Mouse (Mus musculus) heart, postnatal 4 days (tissue): Measurements from ENCODE around the gene Pip4p1. TPM values are rescaled to one million over a fixed set of nuclear protein-coding genes. Genes with fewer than 3 reads are reported as not detected.
"Not testable (repeated sequence)": the region's sequence is repeated elsewhere in the genome, so short reads cannot be mapped to it uniquely, and the experiment has no call there.

ENCODE experiments used
- DNase-seq: peaks from one replicate; pipeline ENCODE4 v3.0.0; 2021
- total RNA-seq, 2 experiments: library from RNA; stranded (reverse); gene quantifications; 2 replicates each; pipeline ENCODE4 v1.2.3; 2021

Pip4p1 gene
- total RNA-seq, 2 experiments from 2014 or later = 25.7 to 27.2 TPM

DNA sequence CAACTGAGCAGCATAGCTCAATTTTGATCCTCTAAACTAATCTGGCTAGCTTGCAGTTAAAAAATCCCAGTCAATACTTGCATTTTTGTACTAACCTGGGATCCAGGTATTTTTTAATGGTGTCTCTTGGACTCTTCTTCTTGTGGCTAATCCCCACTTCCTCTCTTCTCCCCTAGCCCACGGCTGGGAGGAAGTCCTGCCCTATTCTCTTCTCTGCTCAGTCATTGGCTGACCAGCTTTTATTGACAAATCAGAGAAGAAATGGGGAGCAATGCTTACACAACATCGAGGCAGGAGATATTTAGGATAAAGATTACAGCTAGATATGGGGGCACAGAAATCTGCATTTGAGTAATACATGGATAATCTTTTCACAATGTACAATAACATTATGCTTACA is 8.3 kb upstream of the Pip4p1 start:
- DNase-seq = no peak

DNA sequence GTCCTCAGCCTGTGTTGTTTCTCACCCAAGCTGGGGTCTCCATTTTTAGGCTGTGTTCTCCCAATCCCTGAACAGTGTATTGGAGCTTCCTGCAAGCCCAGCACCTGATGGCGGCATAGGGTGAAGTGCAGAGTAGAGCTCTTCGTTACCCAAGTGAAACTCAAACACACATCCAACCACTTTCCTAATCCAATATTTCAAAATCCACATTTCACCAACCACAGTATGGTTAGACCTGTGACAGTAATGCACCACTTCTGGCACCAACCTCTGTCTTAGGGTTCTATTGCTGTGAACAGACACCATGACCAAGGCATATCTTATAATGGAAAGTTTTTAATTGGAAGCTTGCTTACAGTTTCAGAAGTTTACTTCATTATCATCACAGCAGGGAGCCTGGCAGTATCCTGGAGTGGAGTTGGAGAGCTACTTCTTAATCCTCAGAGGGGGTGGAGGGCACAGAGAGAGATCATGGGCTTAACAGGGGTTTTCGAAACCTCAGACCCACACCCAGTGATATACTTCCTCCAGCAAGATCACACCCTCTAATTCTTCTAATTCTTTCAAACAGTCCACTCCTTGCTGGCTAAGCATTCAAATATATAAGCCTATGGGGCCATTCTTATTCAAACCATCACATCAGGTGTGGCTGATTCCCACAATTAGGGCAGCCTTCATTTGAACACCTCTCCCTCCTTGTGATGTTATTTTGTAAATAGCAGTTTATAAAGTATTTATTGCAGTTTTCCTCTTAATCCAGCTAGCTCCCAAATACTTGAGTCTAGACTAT is 7.7 kb upstream of the Pip4p1 start:
- DNase-seq = no peak

DNA sequence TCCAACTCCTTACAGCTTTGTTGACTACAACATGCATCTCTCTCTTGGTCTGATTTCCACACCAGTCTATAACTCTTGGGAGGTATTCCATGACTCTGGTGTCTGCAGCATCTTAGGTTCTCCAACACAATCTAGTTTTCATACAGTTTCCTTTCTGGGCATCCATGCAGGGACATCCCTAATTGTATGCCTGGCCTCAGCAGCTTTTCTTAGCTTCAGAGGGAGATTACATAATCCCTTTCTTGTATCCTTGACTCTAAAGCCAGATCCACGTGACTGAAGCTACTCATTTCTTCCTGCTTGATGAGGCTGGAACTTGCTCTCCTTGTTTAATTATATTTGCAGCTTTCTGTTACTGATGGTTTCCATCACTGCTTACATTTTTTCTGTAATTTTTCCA is 6.0 kb upstream of the Pip4p1 start:
- DNase-seq = no peak

DNA sequence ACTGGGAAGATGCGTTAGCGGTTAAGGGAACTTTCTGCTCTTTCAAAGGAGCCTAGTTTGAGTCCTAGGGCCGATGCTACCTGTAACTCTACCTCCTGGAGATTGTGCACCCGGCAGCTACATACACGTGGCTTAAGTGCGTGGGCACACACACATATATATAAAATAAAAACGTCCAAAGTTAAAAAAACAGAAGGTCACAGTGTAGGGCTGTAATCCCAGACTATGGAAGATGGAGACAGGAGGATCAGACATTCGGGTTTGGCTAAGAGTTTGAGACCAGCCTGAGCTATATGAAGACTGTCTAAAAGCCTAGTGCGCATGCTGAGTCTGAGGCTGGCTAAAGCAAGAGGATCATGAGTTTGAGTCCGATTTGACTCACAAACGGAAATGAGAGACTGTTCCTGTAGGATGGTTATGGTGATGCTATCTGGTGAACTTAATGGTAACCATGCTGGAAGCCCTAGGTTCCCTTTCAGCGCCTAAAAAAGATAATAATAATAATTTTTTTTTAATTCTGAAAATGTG is 901 bp upstream of the Pip4p1 start:
- no peak for DNase-seq

DNA sequence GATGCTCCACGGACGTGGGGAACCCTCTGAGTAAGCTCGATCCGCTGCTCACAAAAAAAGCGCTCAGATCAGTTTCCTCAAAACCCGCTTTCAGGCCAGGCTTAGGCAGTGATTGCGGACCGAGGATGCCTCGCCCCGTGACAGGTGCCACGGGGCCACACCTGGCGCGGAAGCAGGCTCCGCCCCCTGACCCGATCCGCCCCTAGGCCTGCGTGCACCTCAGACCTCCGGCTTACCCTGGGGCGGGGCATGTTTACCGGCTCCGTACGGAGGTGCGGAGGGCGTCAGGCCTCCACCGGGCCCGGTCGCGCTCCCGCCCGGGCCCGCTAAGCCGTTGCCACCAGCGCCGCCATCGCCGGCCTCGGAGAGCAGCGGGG is 291 bp downstream of the Pip4p1 start:
- DNase-seq = no peak

DNA sequence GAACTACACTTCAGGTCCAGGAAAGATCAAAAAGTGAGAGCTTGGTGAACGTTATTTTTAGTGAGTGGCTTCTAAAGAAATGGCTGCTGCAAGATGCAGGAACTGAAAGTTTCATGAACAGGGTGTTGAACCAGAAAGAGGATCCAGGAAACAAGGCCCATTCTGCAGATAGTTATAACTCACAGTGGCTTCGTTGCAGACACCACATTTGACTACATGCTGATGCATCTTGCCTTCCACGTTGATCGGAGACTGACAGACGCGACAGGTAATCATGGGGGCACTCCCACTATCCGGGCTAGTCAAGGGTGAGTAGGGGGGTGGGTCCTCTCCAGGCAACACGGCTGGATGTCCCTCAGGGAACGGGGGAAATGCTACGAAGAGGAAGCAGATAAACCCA is 705 bp downstream of the Pip4p1 start:
- no peak for DNase-seq

DNA sequence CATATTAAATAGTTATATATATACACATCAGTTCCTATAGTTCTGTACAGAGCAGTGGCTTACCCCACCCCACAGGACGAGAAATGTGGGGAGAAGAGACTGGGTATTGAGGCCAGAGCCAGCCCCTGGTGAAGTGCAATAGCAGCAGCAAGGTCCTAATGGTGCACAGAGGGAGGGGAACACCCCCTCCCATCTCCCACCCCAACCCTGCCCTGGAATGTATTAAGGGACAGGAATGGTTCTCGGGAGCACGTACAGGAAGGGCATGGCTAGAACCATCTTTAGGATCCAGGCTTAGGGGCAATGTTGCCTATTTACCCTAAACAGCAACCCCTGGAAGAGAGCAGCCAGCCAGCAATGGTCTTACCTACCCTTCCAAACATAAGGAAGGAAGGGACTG is 3.3 kb downstream of the Pip4p1 start:
- DNase-seq = no peak

DNA sequence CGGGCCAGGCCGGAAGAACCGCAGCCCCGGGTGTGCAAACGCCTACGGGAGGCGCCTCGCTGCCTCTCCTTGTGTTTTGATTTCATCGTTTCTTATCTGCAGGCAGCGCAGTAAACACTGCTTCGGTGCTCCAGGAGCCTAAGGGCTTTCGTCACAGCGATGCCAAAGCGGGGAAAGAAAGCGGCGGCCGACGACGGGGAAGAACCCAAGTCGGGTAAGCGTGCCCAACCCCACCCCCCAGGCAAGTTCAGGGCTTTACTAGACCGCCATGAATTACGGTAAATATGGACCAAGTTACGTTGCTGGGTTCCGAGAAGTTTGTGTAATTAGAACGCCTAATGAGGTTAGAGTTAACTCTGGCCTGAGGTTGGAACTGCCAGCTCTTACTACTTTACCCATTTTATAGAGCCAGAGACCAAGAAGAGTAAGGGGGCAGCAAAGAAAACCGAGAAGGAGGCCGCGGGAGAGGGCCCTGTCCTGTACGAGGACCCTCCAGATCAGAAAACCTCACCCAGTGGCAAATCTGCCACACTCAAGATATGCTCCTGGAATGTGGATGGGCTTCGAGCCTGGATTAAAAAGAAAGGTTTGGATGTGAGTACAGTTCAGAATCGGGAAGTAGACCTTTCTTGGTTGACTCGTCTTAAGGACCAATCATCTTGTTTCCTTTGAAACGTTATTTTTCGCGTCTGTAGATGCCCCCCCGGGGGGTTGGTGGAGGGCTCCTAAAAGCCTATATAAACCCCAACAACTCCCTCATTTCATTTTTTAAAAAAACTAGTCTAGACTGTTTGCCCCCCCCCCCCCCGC is 5.3 kb downstream of the Pip4p1 start:
- no peak for DNase-seq

DNA sequence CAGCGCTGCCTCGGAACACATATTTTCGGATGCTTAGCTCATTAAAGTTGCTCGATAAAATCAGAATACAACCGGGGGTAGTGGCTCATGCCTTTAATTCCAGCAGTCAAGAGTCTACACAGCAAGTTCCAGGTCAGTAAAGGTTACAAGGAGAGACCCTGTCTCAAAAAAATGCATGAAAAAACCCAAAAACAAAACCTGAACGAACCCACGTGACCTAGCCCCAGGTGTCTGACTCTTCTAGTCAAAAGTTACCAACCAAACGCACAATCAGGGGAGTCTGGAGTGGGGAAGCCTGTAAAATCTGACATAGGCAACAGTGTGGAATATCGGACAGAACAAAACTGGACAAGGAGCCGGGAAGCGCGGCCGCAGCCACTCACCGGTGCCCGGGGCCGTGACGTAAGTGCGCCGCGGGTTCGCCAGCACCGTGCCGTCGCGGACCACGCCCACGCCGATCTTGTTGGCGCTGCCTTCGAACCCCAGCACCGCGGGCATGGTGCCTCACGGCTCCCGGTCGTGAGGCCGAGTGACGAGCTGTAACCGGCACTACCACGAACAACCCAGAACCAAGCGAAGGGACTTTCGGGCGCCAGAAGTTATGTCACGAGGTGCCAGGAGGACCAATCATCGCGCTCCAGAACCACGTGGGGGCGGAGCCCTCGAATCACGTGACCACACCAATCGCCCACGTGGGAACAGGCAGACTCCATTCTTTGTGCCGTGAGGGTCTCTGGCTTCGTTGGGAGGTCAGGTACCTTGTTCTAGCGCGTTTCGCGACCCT is 6.2 kb downstream of the Pip4p1 start, which contains the start of the genes Osgep and Apex1:
Osgep (minus strand) TSS at position 613 of the 784 bp plus-strand sequence.
Apex1 (plus strand) TSS at position 688 of the 784 bp plus-strand sequence.
- DNase-seq = peak; percentile 97

DNA sequence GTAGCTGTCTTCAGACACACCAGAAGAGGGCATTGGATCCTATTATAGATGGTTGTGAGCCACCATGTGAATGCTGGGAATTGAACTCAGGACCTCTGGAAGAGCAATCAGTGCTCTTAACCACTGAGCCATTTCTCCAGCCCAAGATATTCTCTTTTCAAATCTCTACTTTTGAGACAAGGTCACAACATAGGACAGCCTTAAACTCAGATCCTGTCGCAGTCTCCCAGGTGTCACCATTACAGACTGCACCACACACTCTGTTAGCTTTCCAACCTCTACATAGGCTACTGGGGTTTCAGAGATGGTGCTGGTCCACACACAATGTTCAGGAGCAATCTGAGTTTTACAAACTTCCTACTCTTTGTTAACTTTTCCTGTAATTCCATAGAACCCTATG is 7.2 kb downstream of the Pip4p1 start:
- not testable (repeated sequence) for DNase-seq

DNA sequence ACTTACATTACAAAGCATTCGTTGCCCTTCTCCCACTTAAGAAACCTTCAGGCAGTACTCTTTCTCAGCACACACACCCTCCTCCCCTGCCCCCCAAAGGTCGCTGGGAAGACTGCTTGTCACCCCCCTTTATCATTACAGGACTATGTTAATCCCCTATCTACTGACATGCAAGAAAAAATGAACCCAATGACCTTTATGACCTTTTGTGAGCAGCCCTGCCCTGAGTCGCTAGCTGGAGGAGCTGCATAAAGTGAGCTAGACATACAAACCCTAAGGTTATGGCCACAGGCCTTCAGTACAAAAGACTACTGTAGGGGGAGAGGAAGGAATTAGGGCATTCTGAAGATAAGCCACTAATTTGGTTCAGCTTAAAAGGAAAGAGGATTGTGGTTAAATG is 19.3 kb downstream of the Pip4p1 start:
- DNase-seq = no peak

DNA sequence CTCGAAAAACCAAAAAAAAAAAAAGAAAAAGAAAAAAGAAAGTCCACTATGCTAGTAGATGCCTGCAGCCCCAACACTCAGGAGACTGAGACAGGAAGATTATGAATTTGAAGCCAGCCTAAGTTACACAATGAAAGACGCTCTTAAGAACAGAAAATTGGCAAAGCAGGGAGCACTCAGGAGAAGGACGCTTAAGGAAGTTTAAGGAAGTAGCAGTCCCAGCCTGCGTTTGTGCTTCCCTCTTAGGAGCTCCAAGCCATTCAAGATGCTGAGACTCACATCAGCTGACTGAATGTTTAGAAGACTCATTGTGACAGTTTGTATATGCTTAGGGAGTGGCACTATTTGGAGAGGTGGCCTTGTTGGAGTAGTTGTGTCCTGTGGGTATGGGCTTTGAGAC is 22.5 kb downstream of the Pip4p1 start:
- no peak for DNase-seq

DNA sequence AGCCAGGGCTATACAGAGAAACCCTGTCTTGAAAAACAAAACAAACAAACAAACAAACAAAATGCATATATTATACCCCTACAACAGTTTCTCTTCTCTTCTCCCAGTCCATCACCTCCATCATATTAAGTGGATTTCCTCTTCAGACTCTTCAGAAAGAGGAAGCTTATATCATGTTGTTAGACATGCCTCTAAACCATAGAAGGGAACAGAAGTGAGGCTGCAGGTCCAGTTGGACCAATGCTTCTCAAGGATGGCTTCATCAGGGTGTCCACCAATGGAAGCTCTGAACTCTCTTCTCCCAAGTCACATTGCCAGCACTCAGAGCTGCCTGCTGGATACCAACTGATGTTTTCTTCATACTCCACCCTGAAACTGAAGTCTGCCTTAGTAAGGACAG is 25.3 kb downstream of the Pip4p1 start:
- not testable (repeated sequence) for DNase-seq

DNA sequence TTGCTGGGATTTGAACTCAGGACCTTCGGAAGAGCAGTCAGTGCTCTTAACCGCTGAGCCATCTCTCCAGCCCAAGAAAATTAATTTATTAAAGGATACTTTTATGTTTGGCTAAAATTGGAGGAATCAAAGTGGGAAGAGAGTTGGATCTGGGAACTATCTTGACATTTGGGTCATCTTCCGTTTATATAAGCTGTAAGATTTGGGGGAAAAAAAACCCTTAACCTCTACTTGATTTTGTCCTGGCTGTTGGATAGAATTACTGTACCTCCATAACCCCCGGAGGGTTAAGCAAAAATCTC is 25.9 kb downstream of the Pip4p1 start:
- DNase-seq = no peak

DNA sequence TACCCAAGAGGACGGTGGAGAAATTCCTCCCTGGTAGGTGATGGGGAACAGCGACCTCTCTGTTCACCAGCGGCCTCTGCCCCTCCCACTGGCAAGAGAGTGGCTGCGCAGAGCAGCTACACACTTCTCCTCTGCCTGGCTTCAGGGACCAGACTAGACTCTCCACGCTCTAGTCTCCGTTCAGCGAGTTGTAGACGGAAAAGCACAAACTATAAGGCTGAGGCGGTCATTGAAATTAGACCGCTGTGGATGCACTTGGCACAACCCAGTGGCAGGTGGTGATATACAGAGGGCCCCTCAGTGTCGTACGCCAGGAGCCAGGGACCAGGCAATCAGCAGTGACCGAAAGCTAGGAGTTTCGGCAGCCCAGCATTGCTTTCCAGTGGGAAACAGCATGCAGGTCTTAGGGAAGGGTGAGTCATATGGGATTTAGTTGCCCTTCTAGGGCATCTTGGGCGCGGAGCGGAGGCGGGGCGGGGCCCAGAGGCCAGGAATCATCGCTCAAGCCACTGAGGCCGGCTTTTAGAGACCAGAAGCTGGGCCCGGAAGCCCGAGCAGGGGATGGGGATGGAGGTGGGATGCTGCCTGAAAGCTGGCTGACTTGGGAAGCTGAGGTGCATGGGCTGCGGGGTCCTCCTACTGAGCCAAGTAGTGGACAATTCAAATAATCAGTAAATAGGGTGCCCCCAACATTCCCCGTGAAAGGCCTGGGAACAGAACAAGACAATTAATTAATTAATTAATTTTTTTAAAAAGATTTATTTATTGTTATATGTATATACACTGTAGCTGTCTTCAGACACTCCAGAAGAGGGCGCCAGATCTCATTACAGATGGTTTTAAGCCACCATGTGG is 26.5 kb downstream of the Pip4p1 start:
- DNase-seq = peak; percentile 24

DNA sequence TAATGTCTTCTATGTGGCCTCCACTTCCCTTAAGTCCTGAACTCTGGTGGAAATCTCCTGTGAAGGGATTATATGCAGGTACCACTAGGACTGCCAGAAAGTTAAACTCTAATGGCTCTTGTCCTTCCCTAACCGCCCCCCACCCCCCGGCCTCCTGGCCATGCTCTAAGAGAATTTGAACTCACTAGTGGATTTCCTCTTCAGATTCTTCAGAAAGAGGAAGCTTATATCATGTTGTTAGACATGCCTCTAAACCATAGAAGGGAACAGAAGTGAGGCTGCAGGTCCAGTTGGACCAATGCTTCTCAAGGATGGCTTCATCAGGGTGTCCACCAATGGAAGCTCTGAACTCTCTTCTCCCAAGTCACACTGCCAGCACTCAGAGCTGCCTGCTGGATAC is 32.7 kb downstream of the Pip4p1 start:
- DNase-seq = not testable (repeated sequence)

DNA sequence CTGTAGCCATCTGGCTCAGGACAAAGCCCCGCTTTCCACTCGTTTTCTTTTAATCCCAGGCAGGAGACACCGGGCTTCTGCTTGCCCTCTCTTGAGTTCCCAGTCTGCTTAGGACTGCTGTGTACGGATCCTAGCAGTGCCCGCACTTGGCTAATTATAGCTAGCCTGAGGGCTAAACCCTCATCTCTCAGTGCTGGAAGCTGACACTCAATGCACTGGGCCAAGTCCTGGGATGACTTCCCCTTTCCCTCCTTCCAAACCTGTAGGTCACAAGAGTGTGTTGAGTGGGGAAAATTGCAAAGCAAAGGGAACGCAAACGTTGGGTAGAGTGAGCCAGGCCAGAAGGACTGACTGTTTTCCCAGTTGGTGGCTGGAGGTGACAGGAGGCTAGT is 33.3 kb downstream of the Pip4p1 start, which contains the start of gene Klhl33:
Klhl33 (minus strand) TSS at position 134 of the 392 bp plus-strand sequence.
- DNase-seq = peak; percentile 24

DNA sequence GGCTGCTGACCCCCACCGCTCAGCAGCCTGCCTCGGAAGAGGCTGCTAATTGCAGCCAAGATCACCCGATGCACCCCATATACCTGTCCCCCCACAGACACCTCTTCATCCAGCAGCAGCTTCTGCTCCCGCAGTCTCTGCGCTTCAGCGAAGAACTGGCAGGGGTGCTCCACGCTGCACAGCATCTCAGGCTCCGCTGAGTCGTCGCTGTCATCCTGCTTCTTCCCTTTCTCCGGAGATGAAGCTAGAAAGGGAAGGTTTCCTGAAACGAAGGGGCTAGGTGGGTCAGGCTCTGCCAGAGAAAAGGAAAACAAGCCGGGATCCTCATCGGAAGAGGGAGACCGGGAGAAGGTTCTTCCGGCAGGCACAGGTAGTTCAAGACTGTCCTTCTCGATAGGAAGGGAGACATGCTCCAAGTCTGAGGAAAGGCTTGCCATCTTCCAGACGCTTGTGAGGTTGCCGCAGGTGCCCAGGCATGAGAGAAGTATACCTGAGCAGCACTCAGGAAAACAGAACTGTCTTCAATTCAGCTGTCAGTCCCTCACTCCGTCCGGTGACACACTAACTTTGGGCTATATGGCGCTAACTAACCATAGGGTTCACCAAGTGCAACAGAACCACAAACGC is 33.8 kb downstream of the Pip4p1 start:
- no peak for DNase-seq

DNA sequence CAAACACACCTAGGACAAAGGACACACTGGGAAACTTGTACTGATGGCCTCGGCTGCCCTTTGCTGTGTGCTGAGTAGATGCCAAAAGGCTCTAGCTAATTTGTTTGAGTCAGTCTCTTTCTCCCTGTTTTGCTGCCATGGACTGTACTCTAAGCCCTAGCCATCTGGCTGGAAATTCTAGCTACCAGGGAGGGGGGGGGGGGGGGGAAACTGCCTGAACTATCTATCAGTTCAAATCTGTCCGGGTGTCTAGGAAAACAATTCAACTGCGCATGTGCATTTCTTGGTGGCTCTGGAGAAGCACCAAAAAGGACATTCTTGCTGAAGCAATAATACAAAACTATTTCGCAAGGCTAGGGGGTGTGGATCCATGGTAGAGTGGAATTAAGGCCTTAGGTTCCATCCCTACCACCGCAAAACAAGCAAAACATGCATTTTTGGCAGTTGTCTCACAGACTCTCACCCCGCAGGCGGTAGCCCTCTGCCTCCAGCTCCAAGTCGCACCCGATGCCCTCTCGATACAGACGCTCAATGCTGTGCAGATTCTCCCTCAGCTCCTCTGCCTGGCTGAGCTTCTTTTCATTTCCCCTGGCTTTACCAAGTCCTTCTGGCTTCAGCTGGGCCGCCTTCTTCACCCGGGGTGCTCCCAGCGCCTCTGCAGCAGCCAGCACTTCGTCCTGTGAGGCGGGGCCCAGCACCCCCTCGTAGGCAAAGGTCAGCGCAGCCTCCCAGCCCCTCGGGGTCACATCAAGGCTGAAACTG is 34.5 kb downstream of the Pip4p1 start:
- DNase-seq = peak; percentile 29

DNA sequence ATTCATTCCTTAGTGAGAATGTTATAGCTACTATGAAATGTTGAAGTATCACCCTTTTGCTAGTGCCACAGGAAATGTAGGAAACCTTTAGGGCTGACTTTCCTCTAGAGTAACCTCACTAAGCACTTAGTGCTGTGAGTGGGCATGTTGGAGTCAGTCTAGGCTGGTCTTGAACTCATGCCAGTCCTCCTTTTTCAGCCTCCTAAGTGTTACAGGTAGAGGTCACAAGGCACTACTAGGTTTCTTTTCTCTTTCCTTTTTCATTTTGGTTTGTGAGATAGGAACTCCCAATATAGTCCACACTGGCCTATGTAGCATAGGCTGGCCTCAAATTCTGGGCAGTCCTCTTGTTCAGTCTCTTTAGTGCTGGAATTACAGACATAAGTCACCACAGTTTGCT is 35.2 kb downstream of the Pip4p1 start:
- DNase-seq = no peak
